Mouse (Mus musculus): Measurements from ENCODE around the gene Gm5678. TPM values are rescaled to one million over a fixed set of nuclear protein-coding genes. Genes with fewer than 3 reads are reported as not detected.
"Not testable (repeated sequence)": the region's sequence is repeated elsewhere in the genome, so short reads cannot be mapped to it uniquely, and the experiment has no call there.

The Gm5678 gene
- polyA plus RNA-seq, 1 experiment from 2014 or later, result not detected

DNA sequence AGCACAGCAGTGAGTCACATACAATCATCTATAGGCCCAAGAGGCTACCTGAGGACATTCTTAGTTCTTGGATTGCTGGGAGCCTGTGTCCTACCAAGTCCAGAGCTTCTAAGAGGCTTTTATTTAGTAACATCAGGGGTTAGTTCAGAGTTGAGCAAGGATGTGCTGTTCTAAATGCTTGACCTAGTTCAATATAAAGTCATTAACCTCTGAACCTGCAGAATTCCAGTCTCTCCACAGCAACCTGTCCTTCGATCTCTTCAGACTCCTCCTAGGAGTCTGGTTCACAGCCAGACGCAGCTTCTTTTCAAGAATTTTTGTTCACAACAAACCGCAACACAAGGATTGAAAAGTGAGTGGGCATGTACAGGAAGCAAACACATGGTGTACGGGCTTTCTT lies 16.9 kb upstream of the Gm5678 start:
- no peak overlapping the region for H3K4me2 ChIP-seq (replicated peaks)
- no peaks in the 10 kb centered on the region for H3K27me3 ChIP-seq (replicated peaks)
- no peaks in the 10 kb centered on the region for H3K36me3 ChIP-seq
- no peak for ATAC-seq
- H3K9me3 ChIP-seq, result no peaks in the 10 kb centered on the region
- no peak overlapping the region for H3K4me3 ChIP-seq (replicated peaks)
- H3K4me1 ChIP-seq (replicated peaks), result peaks cover 4% of the 10 kb centered on the region; the same call in 1 of the 2 replicates
- no peak overlapping the region for H3K27ac ChIP-seq
- WGBS, result 81% methylated on average over 4 of the region's 4 CpGs
- H3K9ac ChIP-seq, result no peak overlapping the region

DNA sequence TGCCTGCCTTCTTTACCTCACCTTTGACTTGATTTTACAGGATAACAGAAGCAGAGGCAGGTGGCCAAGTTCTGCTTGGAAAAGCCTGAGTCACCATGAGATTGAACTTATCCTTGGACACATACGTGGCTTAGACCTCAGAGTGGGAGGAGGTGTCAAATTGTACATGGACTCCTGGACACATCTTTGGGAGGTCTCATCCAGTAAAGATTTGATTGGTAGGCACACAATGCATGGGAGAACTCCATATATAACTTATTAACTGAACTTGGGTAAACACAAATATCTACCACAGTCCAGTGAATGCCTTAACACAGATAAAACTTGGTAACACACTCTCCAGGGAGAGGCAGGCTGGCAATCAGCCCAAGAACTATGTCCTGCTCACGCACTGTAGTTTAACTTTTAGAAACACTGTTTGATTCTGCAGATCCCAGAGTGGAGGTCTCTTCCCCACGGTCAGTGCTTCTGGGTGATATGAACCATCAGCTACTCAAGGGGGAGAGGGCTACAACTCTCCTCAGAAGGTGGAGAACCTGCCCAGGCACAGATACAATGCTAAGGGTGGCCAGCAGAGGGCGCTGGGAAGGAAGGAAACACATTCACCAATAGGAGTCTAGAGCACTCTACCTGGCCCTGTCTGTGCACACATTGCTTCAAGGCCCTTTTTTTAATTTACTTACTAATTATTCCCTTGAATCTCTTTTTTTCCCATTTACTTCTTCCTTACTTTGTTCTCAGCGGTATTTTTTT lies 12.6 kb upstream of the Gm5678 start:
- peak; percentile 86 for ATAC-seq

DNA sequence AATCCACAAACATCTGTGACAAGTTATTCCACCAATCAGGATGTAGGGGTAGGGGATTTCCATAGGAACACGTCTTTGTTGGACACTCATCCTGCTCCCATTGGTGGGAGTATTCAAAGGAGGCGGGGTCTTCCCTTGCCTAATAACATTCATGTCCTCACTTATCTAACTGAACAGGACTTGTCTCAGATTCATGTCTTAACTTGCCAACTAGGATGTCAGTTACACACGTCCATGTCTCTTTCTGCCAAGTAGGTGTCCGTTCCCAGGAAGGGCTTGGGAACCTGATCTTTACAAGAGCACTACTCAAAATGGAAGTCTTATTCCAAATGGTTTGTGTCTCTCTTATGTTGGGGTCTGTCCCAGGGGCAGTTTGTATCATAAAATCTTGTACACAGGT lies 4.1 kb upstream of the Gm5678 start:
- not testable (repeated sequence) for H3K36me3 ChIP-seq; H3K9me3 ChIP-seq; H3K4me1 ChIP-seq (replicated peaks); H3K27ac ChIP-seq; H3K27me3 ChIP-seq (replicated peaks); H3K4me3 ChIP-seq (replicated peaks); ATAC-seq; H3K9ac ChIP-seq; H3K4me2 ChIP-seq (replicated peaks)
- WGBS, result 88% methylated on average over 4 of the region's 4 CpGs

More for the DNA sequence above, 12.6 kb upstream of the Gm5678 start:
- 27% methylated on average over 5 of the region's 5 CpGs for WGBS
- H3K4me1 ChIP-seq (replicated peaks), result no peaks in the 10 kb centered on the region
- no peak overlapping the region for H3K4me3 ChIP-seq (replicated peaks)
- H3K36me3 ChIP-seq, result no peaks in the 10 kb centered on the region
- H3K27me3 ChIP-seq (replicated peaks), result no peaks in the 10 kb centered on the region
- H3K4me2 ChIP-seq (replicated peaks), result no peak overlapping the region
- no peak overlapping the region for H3K27ac ChIP-seq
- H3K9ac ChIP-seq, result no peak overlapping the region
- H3K9me3 ChIP-seq, result no peaks in the 10 kb centered on the region

DNA sequence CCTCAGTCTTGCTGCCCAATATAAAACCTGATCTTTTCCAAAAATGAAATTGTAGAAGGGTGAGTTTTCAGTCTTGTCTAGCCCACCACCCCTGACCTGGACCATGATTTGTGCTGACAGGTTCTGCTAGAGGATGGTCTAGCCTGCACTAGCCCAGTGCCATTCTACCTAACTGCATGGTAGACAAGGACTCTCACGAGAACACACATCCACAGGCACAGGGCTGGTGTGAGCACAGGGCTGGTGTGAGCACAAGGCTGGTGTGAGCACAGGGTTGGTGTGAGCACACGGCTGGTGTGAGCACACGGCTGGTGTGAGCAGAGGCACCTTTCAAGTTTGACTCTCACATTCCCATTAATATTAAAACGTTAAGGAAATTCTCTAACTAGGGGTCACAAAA lies 3.2 kb upstream of the Gm5678 start:
- Histone ChIP-seq H3K27ac (no peak overlapping the region), H3K27me3 (replicated peaks) (no peaks in the 10 kb centered on the region), H3K4me1 (replicated peaks) (no peaks in the 10 kb centered on the region), H3K36me3 (no peaks in the 10 kb centered on the region), H3K4me2 (replicated peaks) (no peak overlapping the region), H3K9ac (no peak overlapping the region), H3K4me3 (replicated peaks) (no peak overlapping the region), H3K9me3 (no peaks in the 10 kb centered on the region)
- 79% methylated on average over 4 of the region's 4 CpGs for WGBS
- no peak for ATAC-seq

DNA sequence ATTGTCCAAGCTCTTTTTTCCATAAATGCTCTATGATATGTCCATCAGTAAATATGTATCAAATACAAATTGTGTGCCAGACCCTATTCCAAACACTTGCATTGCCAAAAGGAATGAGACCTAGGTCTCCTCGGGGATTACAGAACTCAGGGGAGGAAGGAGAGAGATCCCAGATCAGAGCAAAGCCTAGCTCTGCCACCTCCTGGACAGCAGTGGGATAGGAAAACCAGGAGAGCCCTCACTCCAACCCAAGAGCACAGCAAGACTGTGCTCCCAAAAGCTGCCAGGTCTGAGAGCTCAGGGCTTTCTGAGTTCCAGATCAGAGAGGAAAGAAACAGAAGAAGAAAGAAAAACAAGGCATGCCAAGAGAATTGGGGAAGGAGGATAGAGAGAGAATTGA lies 1.2 kb upstream of the Gm5678 start:
- Histone ChIP-seq H3K9me3 (no peaks in the 10 kb centered on the region), H3K27me3 (replicated peaks) (no peaks in the 10 kb centered on the region), H3K4me2 (replicated peaks) (no peak overlapping the region), H3K27ac (no peak overlapping the region), H3K4me1 (replicated peaks) (no peaks in the 10 kb centered on the region), H3K9ac (no peak overlapping the region), H3K4me3 (replicated peaks) (no peak overlapping the region), H3K36me3 (no peaks in the 10 kb centered on the region)
- WGBS, result 7% methylated on average over 1 of the region's 1 CpGs
- no peak for ATAC-seq

DNA sequence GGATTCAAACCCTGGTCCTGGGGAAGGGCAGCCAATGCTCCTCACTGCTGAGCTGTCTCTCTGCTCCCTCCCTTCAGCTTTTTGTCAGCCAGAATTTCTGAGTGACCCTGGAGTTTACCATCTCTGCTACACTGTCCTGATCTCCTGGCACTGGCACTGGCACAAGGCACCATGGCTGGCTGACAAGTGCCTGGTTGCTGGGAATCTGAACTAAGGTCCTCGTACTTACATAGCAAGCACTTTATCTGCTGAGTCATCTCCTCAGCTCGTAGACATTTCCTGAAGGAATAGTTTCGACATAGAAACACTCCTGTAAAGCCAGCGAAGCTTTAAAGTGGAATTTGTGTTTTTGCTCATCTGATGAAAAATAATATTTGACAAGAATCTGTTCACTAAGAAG lies 16.1 kb downstream of the Gm5678 start:
- Histone ChIP-seq H3K4me3 (replicated peaks) (no peak overlapping the region), H3K9me3 (no peaks in the 10 kb centered on the region), H3K4me2 (replicated peaks) (no peak overlapping the region), H3K4me1 (replicated peaks) (no peaks in the 10 kb centered on the region), H3K36me3 (no peaks in the 10 kb centered on the region), H3K27me3 (replicated peaks) (no peaks in the 10 kb centered on the region), H3K9ac (no peak overlapping the region), H3K27ac (no peak overlapping the region)
- ATAC-seq, result no peak
- 61% methylated on average over 4 of the region's 4 CpGs for WGBS

DNA sequence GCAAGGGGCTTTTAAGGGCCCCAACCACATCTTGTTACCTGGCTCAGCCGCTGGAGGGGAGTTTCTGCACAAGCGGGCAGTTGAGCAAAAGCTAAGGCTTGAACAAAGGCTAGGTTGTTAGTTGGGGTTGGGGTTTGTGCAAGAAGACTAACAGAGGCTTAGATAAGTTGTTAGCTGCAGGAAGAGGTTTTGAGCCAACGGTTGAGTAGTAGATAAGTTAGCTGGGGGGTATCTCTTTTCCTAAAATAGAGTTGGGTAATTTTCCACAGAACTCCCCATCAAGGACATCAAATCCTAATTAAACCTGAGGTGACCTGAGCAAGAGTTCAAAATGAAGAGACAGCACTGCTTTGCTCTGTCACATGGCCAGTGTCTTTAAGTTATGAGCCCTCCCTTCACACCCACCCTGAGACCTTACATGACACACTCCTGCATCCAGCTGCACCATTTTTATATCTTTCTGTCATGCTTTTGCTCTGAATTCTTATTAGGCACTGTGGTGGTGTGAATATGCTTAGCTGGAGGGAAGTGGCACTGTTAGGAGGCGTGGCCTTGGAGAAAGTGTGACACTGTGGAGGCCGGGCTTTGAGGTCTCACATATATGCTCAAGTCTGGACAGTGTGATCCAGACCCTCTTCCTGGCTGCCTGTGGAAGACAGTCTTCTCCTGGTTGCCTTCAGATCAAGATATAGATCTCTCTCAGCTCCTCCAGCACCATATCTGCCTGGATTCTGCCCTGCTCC lies 20.7 kb downstream of the Gm5678 start:
- WGBS, result 83% methylated on average over 5 of the region's 5 CpGs

DNA sequence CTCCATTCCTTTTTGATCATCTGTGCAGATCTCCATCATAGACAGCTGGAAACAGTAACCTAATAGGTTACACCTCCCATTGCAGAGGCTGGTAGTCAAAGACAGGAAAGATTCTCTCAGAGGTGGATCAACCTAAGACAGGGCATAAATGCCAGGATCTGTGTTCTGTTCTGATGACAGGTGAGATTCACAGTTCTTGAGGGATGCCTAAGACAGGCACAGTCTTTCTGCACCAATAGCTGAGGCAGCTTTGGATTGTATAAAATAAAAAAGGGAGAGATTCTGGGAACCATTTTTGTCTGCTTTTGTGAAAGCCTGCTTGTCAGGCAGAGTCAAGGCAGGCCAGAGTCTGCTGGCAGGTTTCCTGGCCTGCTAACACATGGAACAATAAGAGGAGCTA lies 40.1 kb downstream of the Gm5678 start:
- H3K27me3 ChIP-seq (replicated peaks), result no peaks in the 10 kb centered on the region
- H3K4me3 ChIP-seq (replicated peaks), result no peak overlapping the region
- H3K9ac ChIP-seq, result no peak overlapping the region
- no peaks in the 10 kb centered on the region for H3K9me3 ChIP-seq
- H3K4me2 ChIP-seq (replicated peaks), result no peak overlapping the region
- no peaks in the 10 kb centered on the region for H3K36me3 ChIP-seq
- ATAC-seq, result no peak
- H3K4me1 ChIP-seq (replicated peaks), result no peaks in the 10 kb centered on the region
- no peak overlapping the region for H3K27ac ChIP-seq

More for the DNA sequence above, 20.7 kb downstream of the Gm5678 start:
- no peak overlapping the region for H3K9ac ChIP-seq
- H3K4me3 ChIP-seq (replicated peaks), result no peak overlapping the region
- H3K36me3 ChIP-seq, result no peaks in the 10 kb centered on the region
- no peaks in the 10 kb centered on the region for H3K27me3 ChIP-seq (replicated peaks)
- H3K4me1 ChIP-seq (replicated peaks), result no peaks in the 10 kb centered on the region
- H3K9me3 ChIP-seq, result no peaks in the 10 kb centered on the region
- ATAC-seq, result no peak
- no peak overlapping the region for H3K4me2 ChIP-seq (replicated peaks)
- no peak overlapping the region for H3K27ac ChIP-seq

DNA sequence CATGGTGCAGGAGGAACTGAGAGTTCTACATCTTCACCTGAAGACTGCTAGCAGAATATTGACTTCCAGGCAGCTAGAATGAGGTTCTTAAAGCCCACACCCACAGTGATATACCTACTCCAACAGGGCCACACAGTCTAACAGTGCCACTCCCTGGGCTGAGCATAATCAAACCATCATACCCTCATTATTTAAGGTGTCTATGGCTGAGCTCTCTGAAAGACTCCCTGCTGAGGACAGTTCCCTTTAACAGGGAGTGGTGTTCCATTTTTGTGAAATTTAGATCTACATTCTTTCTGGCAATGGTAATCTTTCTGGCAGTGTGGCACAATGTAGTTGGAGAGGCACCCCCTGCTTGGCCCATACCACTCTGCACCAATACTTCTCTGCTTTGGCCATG lies 41.6 kb downstream of the Gm5678 start:
- Histone ChIP-seq H3K36me3 (no peaks in the 10 kb centered on the region), H3K27ac (no peak overlapping the region), H3K9ac (no peak overlapping the region), H3K27me3 (replicated peaks) (no peaks in the 10 kb centered on the region), H3K4me3 (replicated peaks) (no peak overlapping the region), H3K4me2 (replicated peaks) (no peak overlapping the region), H3K9me3 (no peaks in the 10 kb centered on the region), H3K4me1 (replicated peaks) (no peaks in the 10 kb centered on the region)
- ATAC-seq, result no peak

DNA sequence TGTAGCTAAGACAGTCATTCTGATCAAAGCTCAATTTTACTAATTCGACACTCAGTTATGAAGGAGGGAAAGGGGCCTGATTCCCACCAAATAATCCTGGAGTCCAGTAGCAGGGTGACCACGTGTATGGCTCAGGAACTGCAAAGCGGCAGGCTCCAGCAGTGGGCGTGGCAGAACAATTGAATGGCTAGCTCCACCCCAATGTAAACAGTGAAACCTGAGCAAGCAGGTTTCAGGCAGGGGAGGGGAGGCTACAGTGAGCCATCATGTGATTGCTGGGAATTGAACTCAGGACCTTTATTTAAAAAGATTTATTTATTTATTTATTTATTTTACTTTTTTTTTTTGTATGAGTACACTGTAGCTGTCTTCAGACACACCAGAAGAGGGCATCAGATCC lies 42.6 kb downstream of the Gm5678 start:
- H3K9ac ChIP-seq; H3K4me3 ChIP-seq (replicated peaks); H3K4me1 ChIP-seq (replicated peaks); ATAC-seq; H3K9me3 ChIP-seq; H3K27me3 ChIP-seq (replicated peaks); H3K27ac ChIP-seq; H3K36me3 ChIP-seq; H3K4me2 ChIP-seq (replicated peaks): not testable (repeated sequence)
- 34% methylated on average over 4 of the region's 4 CpGs for WGBS

DNA sequence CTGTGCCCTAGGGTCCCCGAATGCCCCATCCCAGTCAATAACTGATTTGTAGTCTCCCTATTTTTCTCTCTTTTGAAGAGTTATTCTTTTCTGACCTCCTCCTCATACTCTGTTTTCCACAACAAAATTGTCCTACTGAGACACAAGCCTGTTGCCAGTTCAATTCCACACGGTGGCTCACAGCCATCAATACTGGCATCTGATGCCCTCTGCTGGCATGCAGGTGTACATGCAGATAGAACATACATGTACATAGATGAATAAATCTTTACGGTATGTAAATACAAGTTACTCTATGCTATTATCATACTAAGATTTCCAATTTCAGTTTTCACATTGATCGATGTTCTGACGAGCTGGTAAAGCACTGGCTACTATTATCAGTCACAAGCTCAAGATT lies 43.2 kb downstream of the Gm5678 start:
- Histone ChIP-seq H3K4me2 (replicated peaks) (no peak overlapping the region), H3K9me3 (no peaks in the 10 kb centered on the region), H3K27ac (no peak overlapping the region), H3K4me1 (replicated peaks) (no peaks in the 10 kb centered on the region), H3K27me3 (replicated peaks) (no peaks in the 10 kb centered on the region), H3K4me3 (replicated peaks) (no peak overlapping the region), H3K36me3 (no peaks in the 10 kb centered on the region), H3K9ac (no peak overlapping the region)
- no peak for ATAC-seq
- 89% methylated on average over 5 of the region's 5 CpGs for WGBS

DNA sequence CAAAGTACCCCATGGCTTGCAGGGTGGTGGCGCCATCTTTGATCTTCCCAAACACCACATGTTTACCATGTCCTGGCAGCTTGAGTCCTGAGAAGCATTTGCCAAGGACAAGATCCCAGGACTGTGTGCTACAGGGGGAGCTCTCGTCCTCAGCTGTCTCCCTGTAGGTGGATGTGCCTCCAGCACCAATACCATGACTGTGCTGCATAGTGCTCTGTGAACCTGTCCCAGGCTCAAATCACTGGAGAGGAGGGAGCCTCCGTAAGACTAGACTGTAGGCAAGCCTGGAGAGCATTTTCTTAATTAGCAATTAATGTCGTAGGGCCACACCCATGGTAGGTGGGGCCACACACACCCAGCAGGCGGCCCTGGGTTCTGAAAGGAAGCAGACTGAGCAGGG lies 48.5 kb downstream of the Gm5678 start:
- Histone ChIP-seq H3K9ac (no peak overlapping the region), H3K27ac (no peak overlapping the region), H3K36me3 (no peaks in the 10 kb centered on the region), H3K4me1 (replicated peaks) (no peaks in the 10 kb centered on the region), H3K27me3 (replicated peaks) (no peaks in the 10 kb centered on the region), H3K9me3 (no peaks in the 10 kb centered on the region), H3K4me3 (replicated peaks) (no peak overlapping the region), H3K4me2 (replicated peaks) (no peak overlapping the region)
- WGBS, result 80% methylated on average over 5 of the region's 5 CpGs
- no peak for ATAC-seq

DNA sequence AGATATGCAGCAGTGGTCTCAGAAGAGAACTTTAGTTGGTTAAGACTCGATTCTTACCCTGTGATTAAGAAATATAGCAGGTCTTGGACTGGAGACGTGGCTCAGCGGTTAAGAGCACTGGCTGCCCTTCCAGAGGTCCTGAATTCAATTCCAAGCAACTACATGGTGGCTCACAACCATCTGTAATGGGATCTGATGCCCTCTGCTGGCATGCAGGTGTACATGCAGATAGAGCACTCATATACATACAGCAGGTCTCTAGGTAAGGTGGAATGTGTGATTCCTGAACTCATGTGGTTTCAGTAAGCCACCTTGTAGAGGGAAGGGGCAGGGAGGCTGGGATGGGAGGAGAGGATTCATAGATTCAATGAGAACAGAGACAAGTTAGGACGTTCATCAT lies 50.3 kb downstream of the Gm5678 start:
- Histone ChIP-seq H3K27me3 (replicated peaks) (peaks cover 11% of the 10 kb centered on the region), H3K4me3 (replicated peaks) (no peak overlapping the region), H3K4me1 (replicated peaks) (peaks cover 2% of the 10 kb centered on the region; the same call in 1 of the 2 replicates), H3K4me2 (replicated peaks) (no peak overlapping the region), H3K9ac (no peak overlapping the region), H3K36me3 (no peaks in the 10 kb centered on the region), H3K9me3 (no peaks in the 10 kb centered on the region), H3K27ac (no peak overlapping the region)
- no peak for ATAC-seq
- WGBS, result 77% methylated on average over 4 of the region's 4 CpGs
